Mouse (Mus musculus): ENCODE data around the gene Dnaaf1. TPM values are rescaled to one million over a fixed set of nuclear protein-coding genes. Genes with fewer than 3 reads are reported as not detected.

The Dnaaf1 gene
- polyA plus RNA-seq, 1 experiment: 0.28 TPM

GRCm38 (mm10) chr8:119620116-119620840 is 45.2 kb downstream of the Dnaaf1 start:
- H3K27me3 ChIP-seq (ENCODE audit: control insufficient read depth, insufficient read depth, low read length, poor library complexity, severe bottlenecking): no peaks in the 10 kb centered on the region
- H3K27ac ChIP-seq (ENCODE audit: insufficient read depth, low read length): peak overlapping the region; percentile 14; the same call in 1 of the 2 replicates
- H3K4me3 ChIP-seq (ENCODE audit: low read depth, low read length): no peak overlapping the region
- no peak overlapping the region for H3K9ac ChIP-seq (ENCODE audit: low read depth, poor library complexity, severe bottlenecking)
- no peaks in the 10 kb centered on the region for H3K36me3 ChIP-seq (ENCODE audit: control insufficient read depth, insufficient read depth, low read length, poor library complexity, severe bottlenecking)
- no peaks in the 10 kb centered on the region for H3K9me3 ChIP-seq (replicated peaks; ENCODE audit: control insufficient read depth, insufficient read depth, low read length, poor library complexity, severe bottlenecking)
- H3K4me1 ChIP-seq (ENCODE audit: control insufficient read depth, insufficient read depth, low read length): peaks cover 5% of the 10 kb centered on the region
- TF ChIP-seq CTCF (IDR thresholded peaks at IDR 0.05; ENCODE audit: low read depth, low read length): no peak
- TF ChIP-seq EP300 (IDR thresholded peaks at IDR 0.05; ENCODE audit: insufficient read depth, low read depth, low read length): no peak
- TF ChIP-seq POLR2A (IDR thresholded peaks at IDR 0.05; ENCODE audit: insufficient read depth, low read length): no peak

GRCm38 (mm10) chr8:119620848-119621465 is 45.9 kb downstream of the Dnaaf1 start:
- H3K27me3 ChIP-seq (ENCODE audit: control insufficient read depth, insufficient read depth, low read length, poor library complexity, severe bottlenecking): no peaks in the 10 kb centered on the region
- H3K9me3 ChIP-seq (replicated peaks; ENCODE audit: control insufficient read depth, insufficient read depth, low read length, poor library complexity, severe bottlenecking): no peaks in the 10 kb centered on the region
- no peak overlapping the region for H3K9ac ChIP-seq (ENCODE audit: low read depth, poor library complexity, severe bottlenecking)
- peak overlapping the region; percentile 14; the same call in 1 of the 2 replicates for H3K27ac ChIP-seq (ENCODE audit: insufficient read depth, low read length)
- TF ChIP-seq POLR2A (IDR thresholded peaks at IDR 0.05; ENCODE audit: insufficient read depth, low read length): no peak
- TF ChIP-seq EP300 (IDR thresholded peaks at IDR 0.05; ENCODE audit: insufficient read depth, low read depth, low read length): peak; percentile 79
- H3K36me3 ChIP-seq (ENCODE audit: control insufficient read depth, insufficient read depth, low read length, poor library complexity, severe bottlenecking): no peaks in the 10 kb centered on the region
- peaks cover 5% of the 10 kb centered on the region for H3K4me1 ChIP-seq (ENCODE audit: control insufficient read depth, insufficient read depth, low read length)
- no peak overlapping the region for H3K4me3 ChIP-seq (ENCODE audit: low read depth, low read length)

- Histone ChIP-seq H3K4me1 (ENCODE audit: control insufficient read depth, insufficient read depth, low read length) (peaks cover 9% of the 10 kb centered on the region), H3K9ac (ENCODE audit: low read depth, poor library complexity, severe bottlenecking) (no peak overlapping the region), H3K9me3 (replicated peaks; ENCODE audit: control insufficient read depth, insufficient read depth, low read length, poor library complexity, severe bottlenecking) (no peaks in the 10 kb centered on the region), H3K27me3 (ENCODE audit: control insufficient read depth, insufficient read depth, low read length, poor library complexity, severe bottlenecking) (no peaks in the 10 kb centered on the region), H3K27ac (ENCODE audit: insufficient read depth, low read length) (no peak overlapping the region), H3K36me3 (ENCODE audit: control insufficient read depth, insufficient read depth, low read length, poor library complexity, severe bottlenecking) (no peaks in the 10 kb centered on the region), H3K4me3 (ENCODE audit: low read depth, low read length) (no peak overlapping the region)
- TF ChIP-seq EP300 (IDR thresholded peaks at IDR 0.05; ENCODE audit: insufficient read depth, low read depth, low read length) (no peak), POLR2A (IDR thresholded peaks at IDR 0.05; ENCODE audit: insufficient read depth, low read length) (no peak), CTCF (IDR thresholded peaks at IDR 0.05; ENCODE audit: low read depth, low read length) (no peak)
Observed at GRCm38 (mm10) chr8:119622555-119622954, 47.5 kb downstream of the Dnaaf1 start.

GRCm38 (mm10) chr8:119623061-119623460 is 48.0 kb downstream of the Dnaaf1 start:
- no peaks in the 10 kb centered on the region for H3K36me3 ChIP-seq (ENCODE audit: control insufficient read depth, insufficient read depth, low read length, poor library complexity, severe bottlenecking)
- no peak overlapping the region for H3K27ac ChIP-seq (ENCODE audit: insufficient read depth, low read length)
- no peak overlapping the region for H3K9ac ChIP-seq (ENCODE audit: low read depth, poor library complexity, severe bottlenecking)
- TF ChIP-seq CTCF (IDR thresholded peaks at IDR 0.05; ENCODE audit: low read depth, low read length): no peak
- no peak for TF ChIP-seq POLR2A (IDR thresholded peaks at IDR 0.05; ENCODE audit: insufficient read depth, low read length)
- TF ChIP-seq EP300 (IDR thresholded peaks at IDR 0.05; ENCODE audit: insufficient read depth, low read depth, low read length): no peak
- H3K4me1 ChIP-seq (ENCODE audit: control insufficient read depth, insufficient read depth, low read length): peaks cover 13% of the 10 kb centered on the region
- no peaks in the 10 kb centered on the region for H3K9me3 ChIP-seq (replicated peaks; ENCODE audit: control insufficient read depth, insufficient read depth, low read length, poor library complexity, severe bottlenecking)
- no peaks in the 10 kb centered on the region for H3K27me3 ChIP-seq (ENCODE audit: control insufficient read depth, insufficient read depth, low read length, poor library complexity, severe bottlenecking)
- no peak overlapping the region for H3K4me3 ChIP-seq (ENCODE audit: low read depth, low read length)

- Histone ChIP-seq H3K4me1 (ENCODE audit: control insufficient read depth, insufficient read depth, low read length) (peaks cover 10% of the 10 kb centered on the region), H3K4me3 (ENCODE audit: low read depth, low read length) (no peak overlapping the region), H3K27me3 (ENCODE audit: control insufficient read depth, insufficient read depth, low read length, poor library complexity, severe bottlenecking) (no peaks in the 10 kb centered on the region), H3K36me3 (ENCODE audit: control insufficient read depth, insufficient read depth, low read length, poor library complexity, severe bottlenecking) (no peaks in the 10 kb centered on the region), H3K9ac (ENCODE audit: low read depth, poor library complexity, severe bottlenecking) (no peak overlapping the region), H3K9me3 (replicated peaks; ENCODE audit: control insufficient read depth, insufficient read depth, low read length, poor library complexity, severe bottlenecking) (no peaks in the 10 kb centered on the region), H3K27ac (ENCODE audit: insufficient read depth, low read length) (no peak overlapping the region)
- no peak for TF ChIP-seq CTCF (IDR thresholded peaks at IDR 0.05; ENCODE audit: low read depth, low read length)
- TF ChIP-seq EP300 (IDR thresholded peaks at IDR 0.05; ENCODE audit: insufficient read depth, low read depth, low read length): no peak
- TF ChIP-seq POLR2A (IDR thresholded peaks at IDR 0.05; ENCODE audit: insufficient read depth, low read length): no peak
Observed at GRCm38 (mm10) chr8:119623744-119624143, 48.7 kb downstream of the Dnaaf1 start.

- TF ChIP-seq EP300 (IDR thresholded peaks at IDR 0.05; ENCODE audit: insufficient read depth, low read depth, low read length) (no peak), POLR2A (IDR thresholded peaks at IDR 0.05; ENCODE audit: insufficient read depth, low read length) (no peak), CTCF (IDR thresholded peaks at IDR 0.05; ENCODE audit: low read depth, low read length) (no peak)
- H3K36me3 ChIP-seq (ENCODE audit: control insufficient read depth, insufficient read depth, low read length, poor library complexity, severe bottlenecking): no peaks in the 10 kb centered on the region
Observed at GRCm38 (mm10) chr8:119624916-119625315, 49.9 kb downstream of the Dnaaf1 start.

More at GRCm38 (mm10) chr8:119624916-119625315, 49.9 kb downstream of the Dnaaf1 start:
- H3K4me3 ChIP-seq (ENCODE audit: low read depth, low read length): no peak overlapping the region
- no peak overlapping the region for H3K27ac ChIP-seq (ENCODE audit: insufficient read depth, low read length)
- peaks cover 10% of the 10 kb centered on the region for H3K4me1 ChIP-seq (ENCODE audit: control insufficient read depth, insufficient read depth, low read length)
- no peak overlapping the region for H3K9ac ChIP-seq (ENCODE audit: low read depth, poor library complexity, severe bottlenecking)
- H3K27me3 ChIP-seq (ENCODE audit: control insufficient read depth, insufficient read depth, low read length, poor library complexity, severe bottlenecking): no peaks in the 10 kb centered on the region
- H3K9me3 ChIP-seq (replicated peaks; ENCODE audit: control insufficient read depth, insufficient read depth, low read length, poor library complexity, severe bottlenecking): no peaks in the 10 kb centered on the region

Data from ES-Bruce4 (cell line).